Mouse (Mus musculus) heart, adult 2 months (tissue): ENCODE results near the gene Akp3.

ENCODE experiments used
- CTCF ChIP-seq: fragments of 200-600 bp; IDR thresholded peaks from 2 replicates; pipeline ENCODE4 v1.8.1; 2022; ENCODE audit warnings: antibody characterized with exemption, mild to moderate bottlenecking, moderate library complexity
- EP300 ChIP-seq: fragments of 200-500 bp; IDR thresholded peaks from 2 replicates; pipeline ENCODE4 v1.6.1; 2011; ENCODE audit warnings: low read depth, low read length, control low read depth; ENCODE audit not compliant: insufficient read depth
- POLR2A ChIP-seq: fragments of 200-500 bp; IDR thresholded peaks from 2 replicates; pipeline ENCODE4 v1.6.1; 2011; ENCODE audit warnings: mild to moderate bottlenecking, low read depth, low read length, control low read depth; ENCODE audit not compliant: insufficient read depth

DNA sequence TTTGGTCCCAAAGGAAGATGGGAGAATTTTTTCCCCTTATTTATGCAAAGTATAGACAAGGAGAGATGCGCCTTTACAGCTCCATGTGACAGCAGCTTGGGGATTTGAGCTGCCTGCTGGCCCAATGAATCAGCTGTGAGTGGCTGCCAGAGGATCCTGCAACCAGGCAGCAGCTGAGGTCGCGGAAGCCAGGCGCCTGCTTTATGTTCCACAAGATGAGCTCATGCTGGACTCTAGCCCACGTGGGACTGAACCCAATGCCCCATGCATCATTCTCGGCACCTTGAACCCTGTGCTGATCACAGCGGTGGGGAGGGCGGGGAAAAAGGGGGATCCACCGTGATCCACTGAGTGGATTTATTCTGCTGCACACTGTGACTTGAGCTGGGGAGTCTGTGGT, 17.7 kb downstream of the Akp3 start:
- no peak for TF ChIP-seq POLR2A
- TF ChIP-seq CTCF, result no peak
- TF ChIP-seq EP300, result no peak
